Mouse (Mus musculus) left cerebral cortex, postnatal 14 days (tissue): Measurements from ENCODE around the gene Gm17455. TPM values are rescaled to one million over a fixed set of nuclear protein-coding genes. Genes with fewer than 3 reads are reported as not detected.

ENCODE experiments used
- DNase-seq, 2 experiments: peaks; one replicate each; pipeline ENCODE4 v3.0.0; 2021 to 2022; ENCODE audit warnings: low spot score in 2 of 2, mixed read lengths in 1 of 2
- intact Hi-C: fragments of 180-260 bp; cut with DNase I; formaldehyde crosslinking; loops from one replicate; pipeline ENCODE4 v1.15.1; 2025
- total RNA-seq, 2 experiments: library from RNA; stranded (reverse); gene quantifications; 2 replicates each; pipeline ENCODE4 v1.2.3; 2021

Gene Gm17455
- total RNA-seq, 2 experiments from 2014 or later: 1.3 TPM; not detected in 1

DNA sequence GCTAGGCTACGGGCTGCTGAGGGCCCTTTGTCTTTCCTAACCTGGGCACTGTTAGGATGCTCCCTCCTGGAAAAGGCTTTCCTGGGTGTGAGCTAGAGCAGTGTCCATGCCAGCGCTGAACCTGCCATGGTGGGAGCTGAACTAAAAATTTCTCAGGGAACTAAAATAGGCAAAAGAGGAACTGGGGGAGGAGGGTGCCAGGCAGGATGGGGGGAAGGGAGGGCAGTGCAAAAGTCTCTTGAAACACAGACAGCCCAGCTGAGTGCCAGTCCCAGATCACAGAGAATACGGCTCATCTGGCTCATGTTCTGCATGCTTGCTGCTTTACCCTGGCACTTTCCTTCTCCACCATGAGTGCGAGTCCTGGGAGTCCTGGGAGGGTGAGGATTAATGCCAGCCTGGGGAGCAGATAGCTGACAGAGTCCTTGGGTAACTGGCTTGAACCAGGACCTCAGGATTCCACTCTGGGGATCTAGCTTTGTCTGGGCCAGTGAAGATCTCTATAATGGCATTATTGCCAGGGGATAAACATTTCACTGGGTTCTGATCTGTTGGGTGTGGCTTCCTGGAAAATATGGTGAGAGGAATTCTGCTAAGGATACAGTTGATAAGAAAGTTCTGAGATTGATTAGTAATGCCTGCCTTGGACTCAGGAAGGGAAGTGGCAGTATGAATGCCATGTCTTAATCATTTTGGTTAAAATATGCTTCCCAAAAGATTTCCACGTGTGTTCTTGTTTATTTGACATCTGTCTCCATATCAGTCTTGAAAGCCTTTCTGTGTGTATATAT lies 27.7 kb upstream of the Gm17455 start:
- peak in 1 of 2 experiments; percentile 35 for DNase-seq
- intact Hi-C loops: no loop called here

DNA sequence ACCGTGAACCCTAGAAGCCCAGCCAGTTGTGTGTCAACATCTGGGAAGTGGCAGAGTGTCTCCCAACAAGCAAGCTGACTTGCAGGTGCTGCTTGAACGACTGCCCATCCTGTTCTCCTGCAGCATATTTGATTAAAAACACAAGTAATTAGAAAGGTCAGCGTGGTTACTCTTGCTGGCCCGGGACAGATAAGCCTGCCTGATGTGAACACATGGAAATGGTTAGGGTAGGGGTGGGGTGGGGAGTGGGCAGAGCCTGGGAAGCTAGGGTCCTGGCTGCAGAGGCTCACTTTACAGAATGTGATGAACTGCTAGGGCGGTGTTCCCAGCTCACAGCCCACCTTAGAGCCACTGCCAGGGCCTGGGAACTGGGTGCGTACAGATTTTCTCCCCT lies 26.0 kb upstream of the Gm17455 start:
- intact Hi-C loops: no loop called here
- DNase-seq: no peak

GRCm38 (mm10) chr10:60373937-60374578 lies 25.5 kb upstream of the Gm17455 start:
- no peak for DNase-seq

GRCm38 (mm10) chr10:60376704-60377103 lies 22.8 kb upstream of the Gm17455 start:
- intact Hi-C loops: no loop called here
- no peak for DNase-seq

More at GRCm38 (mm10) chr10:60373937-60374578, 25.5 kb upstream of the Gm17455 start:
- intact Hi-C loops: no loop called here

DNA sequence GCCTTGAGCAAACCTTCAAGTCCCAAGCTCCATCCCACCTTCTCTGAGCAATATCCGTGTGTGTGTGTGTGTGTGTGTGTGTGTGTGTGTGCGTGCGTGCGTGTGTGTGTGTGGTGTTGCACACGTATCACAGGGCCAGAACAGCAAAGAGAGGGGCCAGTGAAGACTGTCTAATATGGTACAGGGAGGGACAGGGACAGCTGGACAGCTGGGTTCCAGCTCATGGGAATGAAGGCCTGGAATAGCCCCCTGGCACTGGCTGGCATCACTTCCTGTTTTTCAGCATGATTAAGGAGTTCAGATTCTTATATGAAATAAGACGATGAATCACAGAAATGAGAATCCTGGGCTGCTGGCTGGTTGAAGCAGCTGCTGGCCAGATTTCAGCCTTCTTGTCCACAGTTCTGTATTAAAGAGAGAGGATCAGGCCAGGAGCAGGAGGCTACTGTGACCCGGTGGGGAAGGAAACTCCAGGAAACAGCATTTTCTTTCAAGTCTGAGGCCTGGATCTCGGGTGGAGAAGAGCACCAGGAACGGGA lies 20.0 kb upstream of the Gm17455 start:
- DNase-seq: no peak
- intact Hi-C loops: no loop called here

DNA sequence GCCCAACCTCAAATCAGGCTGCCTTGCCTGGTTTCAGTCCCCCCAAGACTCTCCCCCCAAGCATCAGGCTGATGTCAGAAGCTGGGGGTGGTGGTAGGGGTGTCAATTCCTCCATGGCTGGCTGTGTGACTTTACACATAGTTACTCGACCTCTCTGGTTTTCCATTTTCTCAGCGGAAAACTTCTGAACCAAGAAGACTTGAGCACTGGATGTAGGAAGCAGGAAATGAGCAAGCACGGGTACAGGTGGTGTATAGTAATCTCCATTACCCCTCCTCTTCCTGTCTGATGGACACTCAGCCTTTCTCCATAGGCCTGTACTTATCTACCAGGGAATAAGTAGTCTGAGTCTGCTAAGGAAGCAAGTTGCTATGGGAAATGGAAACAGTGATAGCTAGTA lies 19.3 kb upstream of the Gm17455 start:
- no peak for DNase-seq
- intact Hi-C loops: no loop called here

GRCm38 (mm10) chr10:60381142-60381925 lies 18.2 kb upstream of the Gm17455 start:
- DNase-seq: no peak
- intact Hi-C loops: no loop called here

DNA sequence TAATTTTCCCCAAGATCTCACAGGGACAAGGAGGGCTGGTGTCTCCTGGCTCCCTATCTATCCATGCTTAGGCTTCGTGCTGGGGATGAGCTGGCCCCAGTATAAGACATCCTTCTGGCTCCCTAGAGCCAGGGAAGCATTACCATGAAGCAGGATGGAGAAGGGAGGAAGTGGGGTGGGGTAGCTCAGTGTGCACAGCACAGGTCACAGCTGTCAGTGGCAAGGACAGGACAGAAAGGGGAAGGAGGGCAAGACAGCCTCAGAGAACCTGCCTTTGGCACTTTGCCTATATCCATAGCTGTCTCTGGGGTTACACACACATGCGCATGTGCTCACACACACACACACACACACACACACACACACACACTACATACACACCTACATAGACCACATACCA lies 11.2 kb upstream of the Gm17455 start:
- intact Hi-C loops: no loop called here
- no peak for DNase-seq

DNA sequence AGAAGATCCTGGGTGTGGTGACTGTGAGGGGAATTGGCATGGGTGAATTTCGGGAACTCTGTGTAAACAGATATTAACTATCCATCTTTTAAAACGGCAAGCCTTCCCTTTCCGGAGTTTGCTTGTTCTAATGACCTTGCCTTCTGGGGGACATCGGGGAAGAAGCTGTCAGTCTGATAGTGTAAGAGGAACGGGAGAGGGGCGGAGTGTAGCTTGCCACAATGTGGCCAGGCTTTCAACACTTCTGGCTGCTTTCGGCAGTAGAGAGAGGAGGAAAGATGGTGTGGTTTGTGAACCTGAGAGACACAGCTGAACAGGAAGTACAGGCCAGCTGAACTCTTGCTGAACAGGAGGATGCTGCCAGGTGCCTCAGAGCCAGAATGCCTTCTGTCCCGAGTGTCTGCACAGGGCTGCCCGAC lies 10.1 kb upstream of the Gm17455 start:
- intact Hi-C loops: no loop called here
- DNase-seq: no peak

GRCm38 (mm10) chr10:60390177-60390903 lies 9.2 kb upstream of the Gm17455 start:
- no peak for DNase-seq
- intact Hi-C loops: no loop called here

GRCm38 (mm10) chr10:60390904-60391420 lies 8.6 kb upstream of the Gm17455 start:
- DNase-seq: no peak
- intact Hi-C loops: no loop called here

GRCm38 (mm10) chr10:60391661-60392060 lies 7.9 kb upstream of the Gm17455 start:
- no peak for DNase-seq
- intact Hi-C loops: no loop called here

- peak in 1 of 2 experiments; percentile 46 for DNase-seq
- intact Hi-C loops: loop anchor here (5.0 kb wide), 1 partner anchor 48 kb away; the partner anchor contains the start of gene Vsir
Measured at GRCm38 (mm10) chr10:60394936-60395335, 4.6 kb upstream of the Gm17455 start.

GRCm38 (mm10) chr10:60395605-60396004 lies 3.9 kb upstream of the Gm17455 start:
- intact Hi-C loops: loop anchor here (5.0 kb wide), 1 partner anchor 48 kb away; the partner anchor contains the start of gene Vsir
- DNase-seq: no peak

DNA sequence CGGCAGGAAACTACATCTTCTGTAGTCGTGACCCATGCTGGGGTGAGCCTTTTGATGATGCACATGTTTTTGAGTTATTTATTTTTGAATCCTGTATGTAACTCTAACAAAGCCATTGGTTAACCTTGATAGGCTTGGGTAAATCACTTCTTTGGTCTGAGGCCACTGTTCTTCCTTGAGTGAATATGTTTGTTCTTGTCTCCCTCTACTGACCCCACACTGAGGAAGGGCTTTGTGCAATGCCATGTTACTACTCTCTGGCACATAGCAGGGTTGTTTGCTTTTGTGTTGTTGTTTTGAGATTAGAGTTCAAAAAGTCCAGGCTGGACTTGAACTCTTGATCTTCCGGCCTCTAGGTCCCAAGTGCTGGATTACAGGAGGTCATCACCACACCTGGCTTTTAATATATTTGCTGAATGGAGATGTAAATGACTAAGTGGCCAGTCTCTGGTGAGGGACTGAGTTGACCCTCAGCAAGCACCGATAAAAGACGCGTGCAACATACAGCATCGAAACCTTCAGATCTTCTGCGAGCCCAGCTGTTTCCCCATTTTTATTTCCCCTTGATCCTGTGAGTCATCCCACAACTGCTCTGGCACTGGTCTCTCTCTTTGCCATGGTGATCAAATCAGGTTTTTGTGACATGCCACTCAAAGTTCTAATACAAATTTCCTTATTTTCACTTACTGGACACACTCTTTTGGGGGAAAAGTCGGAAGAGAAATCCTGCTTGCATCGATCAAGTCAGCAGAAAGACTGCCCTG lies 1.3 kb upstream of the Gm17455 start:
- DNase-seq: no peak
- intact Hi-C loops: loop anchor here (5.0 kb wide), 1 partner anchor 51 kb away; the partner anchor contains the start of gene Vsir

DNA sequence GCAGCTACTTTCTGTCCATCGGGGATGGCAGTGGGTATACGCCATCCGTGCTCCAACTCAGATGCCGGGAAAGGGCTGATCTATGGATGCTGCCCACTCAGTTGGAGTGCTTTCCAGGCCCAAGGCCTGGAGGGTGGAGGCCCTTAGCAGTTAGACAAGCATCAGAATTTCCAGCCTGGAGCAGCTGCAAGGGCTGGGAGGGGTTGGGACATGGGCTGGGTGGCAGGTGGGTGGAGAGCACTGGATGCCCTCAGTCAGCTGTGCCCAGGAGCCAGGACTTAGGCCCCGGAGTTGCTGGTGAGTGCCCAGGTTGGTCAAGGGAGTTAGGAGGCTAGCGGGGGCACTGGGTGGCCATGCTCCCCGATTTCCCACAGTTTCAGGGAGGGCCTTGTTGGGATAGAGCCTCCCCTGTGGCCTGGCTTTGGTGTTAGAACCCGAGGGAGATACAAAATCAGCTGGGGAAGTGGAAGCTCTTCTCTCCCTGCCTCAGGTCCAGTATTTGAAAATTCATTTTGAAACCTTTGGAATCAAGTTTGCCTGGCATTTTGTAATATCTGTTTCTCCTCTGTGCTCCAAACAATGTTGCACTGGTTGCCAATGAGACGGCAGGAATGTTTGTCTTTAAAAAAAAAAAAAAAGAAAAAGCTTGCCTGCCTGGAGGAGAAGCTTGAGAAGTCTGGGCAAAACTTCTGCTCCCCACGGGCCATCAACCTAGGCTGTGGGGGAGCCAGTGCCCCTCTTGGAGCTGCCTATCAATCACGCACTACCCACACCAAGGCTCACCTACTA lies 1.2 kb downstream of the Gm17455 start:
- intact Hi-C loops: no loop called here
- no peak for DNase-seq

- intact Hi-C loops: no loop called here
- DNase-seq: peak; percentile 54 to 64
Measured at GRCm38 (mm10) chr10:60405460-60406177, 6.1 kb downstream of the Gm17455 start.
